Mouse (Mus musculus) small intestine, adult 2 months (tissue): ENCODE data around the gene Rasa3.

ENCODE experiments used
- CTCF ChIP-seq: fragments of 200-500 bp; IDR thresholded peaks from 2 replicates; pipeline ENCODE4 v1.5.1; 2012; ENCODE audit warnings: low read depth, mild to moderate bottlenecking, control low read depth, inconsistent platforms, low read length, moderate library complexity, mixed read lengths; ENCODE audit not compliant: insufficient replicate concordance, insufficient read length; ENCODE audit errors: extremely low read depth
- POLR2A ChIP-seq: fragments of 200-500 bp; IDR thresholded peaks from 2 replicates; pipeline ENCODE4 v1.6.1; 2012; ENCODE audit warnings: low read depth, mild to moderate bottlenecking, control low read depth, inconsistent platforms, low read length, moderate library complexity

- no peak for TF ChIP-seq CTCF
- no peak for TF ChIP-seq POLR2A
Measured at GRCm38 (mm10) chr8:13623038-13623750, 54.2 kb downstream of the Rasa3 start.
